Mouse (Mus musculus): ENCODE data around the gene Timd2.
"Not testable (repeated sequence)": the region's sequence is repeated elsewhere in the genome, so short reads cannot be mapped to it uniquely, and the experiment has no call there.

Gene Timd2

DNA sequence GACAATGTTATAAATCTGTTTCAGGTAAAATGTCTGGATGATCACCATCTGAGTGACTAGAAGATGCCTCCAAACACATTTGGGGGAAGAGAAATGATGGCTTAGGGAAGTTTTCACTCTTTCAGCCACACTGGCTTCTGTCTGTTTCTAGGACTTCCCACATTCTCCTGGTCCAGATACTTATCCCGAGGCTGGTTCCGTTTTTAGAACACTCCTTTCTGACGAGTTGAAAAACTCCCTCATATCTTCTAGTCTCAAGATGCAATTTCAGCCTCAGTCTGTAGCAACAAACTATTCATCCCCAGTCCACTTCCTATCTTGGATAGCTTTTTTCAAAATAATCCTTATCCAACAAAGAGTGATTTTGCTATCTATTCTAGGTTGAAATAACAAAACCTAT lies 54.4 kb downstream of the Timd2 start:
- no peak for DNase-seq

DNA sequence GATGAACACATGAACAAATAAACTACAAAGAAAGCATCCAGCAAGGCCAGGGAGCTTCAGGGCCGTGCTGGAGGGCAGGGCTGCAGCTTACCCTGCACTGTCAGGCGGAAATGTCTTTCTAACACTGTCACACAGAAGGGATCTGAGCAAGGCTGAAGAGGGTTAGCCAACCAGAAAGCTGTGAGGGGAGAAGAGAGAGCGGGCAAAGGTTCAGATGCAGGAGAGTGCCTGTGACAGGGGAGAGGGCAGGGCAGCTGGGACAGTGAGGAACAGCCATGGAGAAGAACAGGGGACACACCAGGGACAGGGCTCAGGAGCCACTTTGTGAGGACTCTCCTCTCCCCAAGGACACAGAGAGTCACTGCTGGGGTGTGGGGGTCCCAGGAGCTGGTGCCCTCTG lies 57.2 kb downstream of the Timd2 start:
- not testable (repeated sequence) for DNase-seq

DNA sequence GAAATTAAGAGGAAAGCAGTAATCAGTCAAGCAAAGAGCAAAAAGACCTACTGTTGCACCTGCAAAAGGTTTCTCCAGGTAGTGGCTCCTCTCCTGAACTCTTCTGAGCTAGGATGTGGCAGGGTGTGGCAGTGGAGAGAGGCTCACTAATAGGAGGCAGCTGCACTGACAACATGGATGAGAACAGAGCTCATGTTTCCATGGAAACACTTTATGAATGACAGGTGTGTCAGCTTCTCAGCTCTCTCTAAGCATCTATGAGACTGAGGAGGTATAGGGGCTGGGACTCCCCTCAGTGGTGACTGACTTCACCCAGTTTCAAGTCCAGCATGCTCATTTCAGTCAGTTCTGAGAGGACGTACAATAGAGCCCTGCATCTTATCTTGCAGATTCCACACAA lies 62.0 kb downstream of the Timd2 start:
- no peak for DNase-seq

DNA sequence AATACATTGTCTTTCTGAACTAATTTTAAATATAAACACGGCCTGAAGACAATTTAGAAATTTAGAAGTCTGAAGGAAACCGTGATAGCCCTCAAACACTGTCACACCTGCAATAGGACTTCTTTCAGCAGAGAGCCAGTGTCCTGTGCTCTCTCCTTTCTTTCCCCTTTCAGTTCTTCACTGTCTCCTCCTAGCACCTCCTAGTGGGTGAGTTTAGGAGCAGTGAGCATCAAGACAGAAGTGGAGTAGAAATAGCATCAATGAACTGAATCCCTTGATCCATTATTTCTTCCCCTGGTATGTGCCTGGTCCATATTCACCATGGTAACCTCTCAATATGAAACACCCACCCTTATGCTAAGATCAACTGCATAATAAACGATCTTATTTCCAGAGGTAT lies 70.3 kb downstream of the Timd2 start:
- no peak for DNase-seq

DNA sequence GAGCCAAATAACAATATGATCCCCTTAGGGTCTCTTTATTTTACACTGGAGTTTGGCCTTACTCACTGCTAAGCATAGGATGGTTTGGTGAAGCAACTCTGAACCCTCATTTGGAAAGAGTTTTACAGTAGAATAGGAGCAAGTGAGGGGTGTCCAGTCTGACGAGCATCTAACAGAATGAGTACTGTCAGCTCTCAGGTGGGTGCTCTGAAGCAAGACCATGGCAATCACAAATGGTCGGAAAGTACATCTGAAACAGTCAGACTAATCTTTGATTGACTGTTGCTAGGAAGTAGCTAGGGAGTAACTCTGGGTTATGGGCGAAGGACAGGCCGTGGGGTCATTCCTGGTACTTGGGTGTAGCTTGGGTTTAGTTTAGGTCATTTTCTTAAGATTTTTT lies 71.3 kb downstream of the Timd2 start:
- DNase-seq: not testable (repeated sequence)

DNA sequence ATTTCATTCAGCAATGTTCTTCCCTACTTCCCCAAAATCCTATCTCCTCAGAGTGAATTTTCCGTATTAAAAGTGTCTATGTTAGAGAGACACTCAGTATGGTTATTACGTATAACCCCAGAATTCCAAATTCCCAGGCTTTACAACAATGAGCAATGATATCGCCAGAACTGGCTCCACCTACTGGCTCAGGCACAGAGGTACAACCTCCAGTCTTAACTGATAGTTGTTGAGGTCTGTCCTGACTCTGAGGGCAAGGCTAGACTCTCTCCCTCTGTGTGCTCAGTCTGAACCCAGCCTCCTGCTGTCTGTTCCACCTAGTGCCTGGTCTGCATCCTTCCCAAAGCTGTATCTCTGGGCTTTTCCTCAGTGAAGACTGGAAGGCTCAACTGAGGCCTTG lies 75.2 kb downstream of the Timd2 start:
- DNase-seq: peak in 1 of 2 experiments; percentile 5

DNA sequence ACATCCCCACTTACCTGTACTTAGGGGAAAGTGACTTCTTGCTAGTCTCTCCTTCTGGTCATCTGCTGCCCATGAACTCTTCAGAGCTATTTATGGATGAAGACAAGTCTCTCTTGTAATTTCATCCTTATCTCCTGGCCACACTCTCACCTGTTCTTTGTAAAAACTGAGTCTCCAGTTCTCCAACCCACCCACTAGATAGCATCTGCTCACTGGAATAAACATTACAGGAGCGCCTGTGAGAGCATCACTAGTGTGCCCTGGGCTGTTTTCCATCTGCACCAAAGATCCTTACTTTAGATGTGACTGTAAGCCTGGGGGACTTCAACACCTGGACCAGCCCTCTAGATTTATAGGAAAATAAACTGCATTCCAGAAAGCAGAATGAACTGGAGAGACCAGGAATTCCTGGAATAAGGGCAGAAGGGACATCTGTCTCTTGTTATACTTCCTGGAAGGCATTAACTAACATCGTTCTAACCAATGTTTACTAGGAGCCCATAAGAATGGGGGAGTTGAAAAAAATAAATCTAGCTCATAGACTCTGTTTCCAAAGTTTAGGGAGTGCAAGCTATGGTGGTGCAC lies 77.6 kb downstream of the Timd2 start, which contains the start of gene Dppa1:
TSS of gene Dppa1 (minus strand) at position 51 of the 585 bp plus-strand sequence.
- DNase-seq: no peak

DNA sequence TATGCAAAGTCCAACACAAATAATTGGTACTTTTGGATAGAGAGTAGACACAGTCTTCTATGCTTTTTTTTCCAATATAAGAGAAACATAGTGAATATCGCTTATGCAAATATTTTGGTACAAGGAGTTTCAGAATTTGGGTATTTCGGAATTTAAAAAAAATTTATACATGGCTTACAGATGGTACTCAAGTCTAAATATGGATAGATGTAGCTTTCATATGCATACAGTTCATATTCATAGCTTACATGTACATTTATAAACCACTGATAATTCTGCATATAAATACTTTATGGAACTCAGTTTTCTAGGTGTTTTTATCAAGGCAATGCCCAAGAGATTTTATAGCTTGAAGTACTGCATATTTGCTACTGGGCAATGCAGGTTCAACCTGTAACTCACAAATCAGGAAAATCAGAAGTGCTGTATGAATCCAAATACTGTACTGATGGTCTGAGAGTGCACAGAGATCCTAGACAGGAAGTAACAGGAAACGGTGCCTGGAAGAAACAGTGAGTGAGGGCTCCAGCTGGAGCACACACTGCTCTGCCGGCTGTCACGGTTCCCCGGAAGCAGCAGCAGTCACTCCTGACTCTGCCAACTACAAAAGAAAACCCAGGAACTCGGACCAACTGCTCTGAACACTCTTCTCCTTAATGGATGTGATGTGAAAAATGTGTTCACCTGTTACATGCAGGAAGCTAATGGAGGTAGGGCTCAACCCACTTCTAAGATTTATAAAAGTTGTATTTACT lies 86.3 kb downstream of the Timd2 start:
- no peak for DNase-seq

DNA sequence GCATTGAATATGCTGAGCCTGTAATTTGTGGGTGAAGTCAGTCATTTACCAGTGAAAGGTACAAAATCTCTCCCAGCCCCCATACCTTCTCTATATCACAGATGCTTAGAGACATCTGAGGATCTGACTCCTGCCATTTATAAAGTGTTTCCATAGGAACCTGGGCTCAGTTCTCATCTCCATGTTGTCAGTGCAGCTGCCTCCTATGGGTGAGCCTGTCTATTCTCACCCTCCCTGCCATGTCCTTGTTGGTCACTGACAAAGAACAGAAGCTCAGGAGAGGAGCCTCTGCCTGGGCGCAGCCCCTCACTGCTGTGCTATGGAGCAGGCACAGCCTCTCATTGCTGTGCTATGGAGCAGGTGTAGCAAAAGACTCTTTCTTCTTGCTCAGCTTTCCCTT lies 86.9 kb downstream of the Timd2 start:
- DNase-seq: no peak

Data from lung, adult 18-20 months (tissue).